Mouse (Mus musculus) embryo, embryonic 10 days (tissue): Measurements from ENCODE around the gene Sec14l4.

Experiments used
- DNase-seq: peaks from one replicate; pipeline ENCODE4 v3.0.0-alpha.2; 2015; ENCODE audit warnings: low spot score

The Sec14l4 gene

DNA sequence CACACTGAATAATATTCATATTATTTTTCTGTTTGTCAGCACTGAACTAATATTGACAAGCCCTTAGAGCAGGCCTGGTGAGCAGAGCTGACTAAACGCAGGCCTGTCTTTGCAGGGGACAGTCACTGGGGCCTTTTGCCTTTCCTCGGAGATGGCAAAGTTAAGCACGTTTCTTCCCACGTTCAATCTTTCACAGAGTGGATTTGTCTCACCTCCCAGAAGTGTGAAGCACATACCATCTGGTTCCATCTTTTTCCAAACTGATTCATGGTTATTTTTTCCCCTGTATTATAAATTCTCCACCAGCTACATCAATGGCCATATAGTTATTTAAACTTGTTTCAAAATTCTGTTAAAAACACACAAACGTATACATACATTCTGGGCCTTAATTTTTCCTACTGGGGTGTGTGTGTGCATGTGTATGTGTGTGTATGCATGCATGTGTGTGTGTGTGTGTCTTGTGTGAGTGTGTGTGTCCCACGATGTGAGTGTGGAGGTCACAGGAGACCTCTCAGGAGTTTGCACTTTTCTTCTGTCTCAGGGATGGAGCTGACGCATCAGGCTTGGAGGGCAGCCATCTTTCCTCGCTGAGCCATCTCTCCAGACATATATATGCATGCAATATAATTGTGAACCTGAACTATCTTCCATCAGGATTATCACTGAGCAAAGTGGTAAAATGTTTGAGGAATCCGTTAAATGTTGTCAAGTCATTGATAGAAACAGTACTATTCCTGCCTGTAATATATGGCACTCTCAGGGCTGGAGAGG lies 3.5 kb upstream of the Sec14l4 start:
- DNase-seq: no peak

DNA sequence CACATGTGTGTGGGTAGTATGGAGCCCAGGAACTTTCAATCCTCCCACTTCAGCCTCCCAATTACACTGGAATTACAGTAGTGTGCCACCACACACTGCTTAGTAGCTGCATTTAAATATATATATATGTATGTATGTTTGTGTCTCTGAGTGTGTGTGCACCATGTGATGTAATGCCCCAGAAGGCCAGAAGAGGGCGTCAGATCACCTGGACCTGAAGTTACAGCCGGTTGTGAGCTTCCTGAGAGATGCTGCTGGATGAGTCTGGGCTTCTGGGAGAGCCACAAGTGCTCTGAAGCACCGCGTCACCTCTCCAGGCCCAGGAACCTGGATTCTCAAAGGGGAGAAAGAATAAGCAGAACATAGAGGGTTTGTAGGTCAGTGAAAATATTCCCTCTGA lies 1.9 kb upstream of the Sec14l4 start:
- no peak for DNase-seq

DNA sequence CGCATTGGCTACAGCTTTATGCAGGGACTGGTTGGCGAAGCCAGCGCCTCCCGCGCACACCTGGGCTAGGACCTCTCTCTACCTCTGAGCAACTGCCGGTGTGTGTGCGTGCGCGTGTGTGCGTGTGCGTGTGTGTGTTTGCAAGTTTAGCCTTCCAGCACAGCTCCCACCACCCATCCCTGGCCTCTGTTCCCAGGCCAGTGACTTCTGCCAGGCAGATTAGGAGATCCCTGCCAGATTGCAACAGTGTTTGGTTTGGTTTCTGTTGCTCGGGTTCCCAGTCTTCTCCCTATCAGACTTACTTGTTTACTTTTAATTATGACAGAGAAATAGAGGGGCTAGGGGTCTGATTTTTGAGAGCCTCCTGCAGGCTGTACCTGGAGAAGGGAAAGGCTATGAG lies 699 bp downstream of the Sec14l4 start:
- DNase-seq: no peak

DNA sequence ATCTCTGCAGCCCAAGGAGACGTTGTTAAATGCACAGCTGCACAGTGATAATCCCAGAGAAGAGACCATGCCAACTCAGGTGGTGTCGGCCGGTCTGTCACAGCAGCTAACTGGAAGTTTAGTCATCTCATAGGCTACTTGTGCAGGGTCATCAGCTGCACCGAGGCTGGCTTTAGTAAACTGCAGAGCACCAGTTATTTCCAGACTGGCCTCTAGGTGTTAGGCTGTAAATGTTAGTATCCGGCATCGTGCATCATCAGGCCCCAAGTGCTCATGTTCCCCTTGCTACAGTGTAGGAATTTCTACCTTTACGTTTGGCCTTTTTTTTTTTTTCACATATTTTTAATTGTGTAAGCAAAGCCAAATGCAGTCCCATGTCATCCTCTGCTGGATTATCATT lies 2.2 kb downstream of the Sec14l4 start:
- DNase-seq: no peak

DNA sequence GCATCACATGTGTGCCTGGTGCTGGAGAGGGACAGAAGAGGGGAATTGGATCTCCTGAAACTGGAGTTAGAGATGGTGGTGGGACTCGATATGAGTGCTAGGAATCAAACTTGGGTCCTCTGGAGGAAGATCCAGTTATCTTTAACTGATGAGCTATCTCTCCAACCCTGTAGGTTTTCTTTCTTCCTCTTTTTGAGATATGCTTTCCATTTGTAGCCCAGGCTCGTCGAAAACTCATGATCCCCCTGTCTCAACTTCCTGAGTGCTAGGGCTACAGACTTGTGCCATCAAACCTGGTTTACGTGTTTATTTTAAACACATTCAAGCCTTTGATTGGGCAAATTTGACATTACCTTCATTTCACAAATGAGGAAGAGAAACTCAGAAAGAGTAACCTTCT lies 2.9 kb downstream of the Sec14l4 start:
- DNase-seq: no peak

DNA sequence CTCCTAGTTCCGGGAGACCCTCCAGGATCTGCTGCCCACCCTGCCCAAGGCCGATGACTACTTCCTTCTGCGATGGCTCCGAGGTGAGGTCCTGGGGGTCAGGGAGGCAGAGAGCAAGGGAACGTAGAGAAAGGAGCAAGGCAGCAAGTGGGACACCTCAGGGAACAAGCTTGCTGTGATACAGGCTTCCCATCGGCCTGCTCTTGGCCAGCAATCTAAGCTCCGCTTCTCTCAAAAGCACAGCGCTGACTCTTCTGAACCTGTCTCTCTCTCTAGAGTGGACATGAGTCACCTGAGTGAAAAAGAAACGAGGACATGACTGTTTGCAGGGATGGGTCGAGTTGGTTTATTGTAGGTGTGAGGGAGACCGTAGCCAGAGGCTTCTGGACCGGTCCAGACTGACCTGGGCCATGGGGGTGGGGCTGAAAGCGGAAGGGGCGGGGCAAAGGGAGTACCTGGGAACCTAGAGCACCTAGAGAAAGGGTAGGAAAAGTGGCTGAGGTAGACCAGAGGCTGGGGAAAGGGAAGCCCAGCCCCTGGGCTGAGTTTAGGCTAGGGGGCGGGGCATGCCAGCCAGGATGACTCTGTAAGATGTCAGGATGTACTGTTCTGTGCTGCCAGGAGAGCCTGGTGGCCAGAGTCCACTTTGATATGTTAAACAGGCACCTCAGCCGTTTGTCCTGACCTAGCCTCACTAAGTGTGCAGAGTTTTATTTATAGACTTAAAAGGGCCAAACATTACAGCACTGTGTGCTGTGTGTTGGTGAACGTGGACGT lies 4.0 kb downstream of the Sec14l4 start:
- no peak for DNase-seq

DNA sequence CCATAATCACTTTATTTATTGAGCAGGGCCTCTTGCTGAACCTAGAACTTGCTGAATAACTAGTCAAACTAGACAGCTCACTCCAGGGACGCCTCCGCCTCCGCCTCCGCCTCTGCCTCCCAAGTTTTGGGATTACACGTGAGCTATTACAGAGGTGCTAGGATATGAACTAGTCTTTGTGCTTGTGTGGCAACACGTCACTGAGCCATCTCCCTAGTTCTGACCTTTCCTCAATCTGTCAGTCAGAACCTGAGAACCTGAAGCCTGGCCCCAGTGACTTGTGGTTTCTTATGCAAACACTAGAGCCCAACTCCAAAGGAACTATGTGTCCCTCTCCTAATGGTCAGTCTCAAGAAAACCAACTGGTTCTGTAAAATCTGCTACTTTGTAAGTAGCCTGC lies 4.7 kb downstream of the Sec14l4 start:
- DNase-seq: no peak

DNA sequence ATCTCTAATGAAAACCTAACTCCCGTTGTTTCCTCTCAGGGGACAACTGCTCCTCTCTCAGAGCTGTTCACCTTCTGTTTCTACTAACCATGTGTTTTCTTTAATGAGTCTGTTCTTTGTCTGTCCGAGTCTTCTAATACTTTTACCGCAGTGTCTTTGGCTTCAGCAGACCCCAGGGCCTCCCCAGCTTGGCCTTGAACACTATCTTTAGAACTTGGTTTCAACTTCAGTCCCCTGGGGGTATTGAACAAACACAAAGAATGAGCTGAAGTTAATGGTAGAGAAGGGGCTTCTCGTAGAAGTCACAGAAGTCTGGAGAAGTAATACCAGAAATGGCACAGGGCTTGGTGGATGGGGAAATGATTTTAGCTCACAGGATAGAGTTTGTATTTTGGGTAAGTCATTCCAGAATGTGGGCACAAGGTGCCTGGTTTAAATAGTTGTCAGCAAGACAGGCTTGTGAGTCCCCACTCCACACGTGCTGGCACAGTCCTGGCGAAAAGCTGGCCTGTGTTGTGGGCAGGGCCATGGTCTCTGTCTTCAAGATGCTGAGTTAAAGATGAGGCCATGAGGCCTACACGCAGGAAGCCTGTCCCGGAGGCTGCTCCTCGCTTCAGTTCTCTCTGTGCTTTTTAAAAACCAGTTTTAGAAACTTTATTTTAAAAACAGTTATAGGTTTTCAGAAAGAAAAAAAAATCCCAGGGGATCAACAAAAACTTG lies 5.3 kb downstream of the Sec14l4 start:
- no peak for DNase-seq

DNA sequence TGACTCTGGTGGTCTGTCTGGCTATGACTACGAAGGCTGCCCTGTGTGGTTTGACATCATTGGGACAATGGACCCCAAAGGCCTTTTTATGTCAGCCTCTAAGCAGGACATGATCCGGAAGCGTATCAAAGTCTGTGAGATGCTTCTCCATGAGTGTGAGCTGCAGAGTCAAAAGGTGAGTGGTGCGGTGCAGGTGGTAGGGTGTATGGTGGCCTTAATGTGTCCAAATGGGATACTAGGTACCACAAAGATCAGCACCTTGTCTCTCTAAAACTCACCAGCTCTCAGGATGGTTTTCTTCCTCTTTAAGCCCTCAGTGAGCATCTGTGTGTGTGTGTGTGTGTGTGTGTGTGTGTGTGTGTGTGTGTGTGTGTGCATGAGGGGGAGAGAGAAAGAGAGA lies 8.7 kb downstream of the Sec14l4 start:
- no peak for DNase-seq

DNA sequence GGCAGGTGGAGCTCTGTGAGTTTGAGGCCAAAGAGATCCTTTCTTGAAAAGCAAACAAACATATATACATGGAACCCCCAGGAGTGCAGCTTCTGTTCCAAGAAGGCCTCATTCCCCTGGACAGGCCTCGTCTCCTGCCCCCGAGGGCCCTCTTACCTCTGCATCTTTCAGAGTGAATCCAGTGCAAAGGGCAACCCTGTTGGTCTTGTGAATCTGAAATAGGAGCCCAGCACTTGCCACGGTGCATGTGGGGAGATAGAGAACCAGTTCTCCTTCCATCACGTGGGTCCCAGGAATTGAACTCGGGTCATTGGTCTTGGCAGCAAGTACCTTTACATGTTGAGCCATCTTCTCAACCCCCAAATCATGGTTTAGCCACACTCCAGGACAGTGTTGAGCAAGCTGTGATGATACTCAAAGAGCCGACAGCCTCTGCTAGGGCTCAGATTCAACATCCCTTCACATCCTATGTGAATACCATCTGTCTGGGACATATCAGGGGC lies 9.9 kb downstream of the Sec14l4 start:
- DNase-seq: no peak

DNA sequence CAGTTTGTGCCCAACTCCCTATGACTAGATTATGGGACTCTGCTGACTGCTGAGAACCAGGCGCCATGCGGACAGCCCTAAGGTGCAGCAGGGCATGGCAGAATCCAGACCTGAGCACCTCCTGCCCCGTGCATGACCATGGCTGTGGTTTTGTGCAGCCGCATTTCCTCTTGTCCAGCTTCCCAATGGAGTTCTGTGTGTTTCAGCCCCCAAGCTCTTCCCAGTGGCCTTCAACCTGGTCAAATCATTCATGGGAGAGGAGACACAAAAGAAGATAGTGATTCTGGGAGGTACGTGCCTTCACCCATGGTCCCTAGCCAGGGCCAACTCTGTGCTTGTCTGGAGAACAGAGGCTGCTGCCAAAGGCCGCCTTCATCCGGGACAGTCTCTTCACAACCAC lies 11.8 kb downstream of the Sec14l4 start:
- DNase-seq: no peak

DNA sequence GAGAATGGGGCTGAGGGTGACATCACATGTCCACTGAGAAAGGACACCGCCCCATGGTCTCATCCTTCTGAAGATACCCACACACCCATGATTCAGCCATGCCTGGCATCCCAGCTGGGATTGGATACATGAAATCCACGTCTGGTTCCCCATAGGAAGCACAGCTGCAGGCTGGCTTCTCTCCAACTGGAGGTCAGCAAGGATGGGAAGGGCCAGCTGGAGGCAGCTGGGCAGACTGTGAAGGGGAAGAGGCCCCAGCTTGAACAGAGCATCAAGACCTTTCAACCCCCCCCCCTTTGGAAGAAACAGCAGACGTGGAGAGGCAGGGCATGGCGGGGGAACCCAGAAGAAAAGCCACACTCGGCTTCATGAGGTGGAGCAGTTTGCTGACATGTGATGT lies 15.3 kb downstream of the Sec14l4 start:
- DNase-seq: no peak

DNA sequence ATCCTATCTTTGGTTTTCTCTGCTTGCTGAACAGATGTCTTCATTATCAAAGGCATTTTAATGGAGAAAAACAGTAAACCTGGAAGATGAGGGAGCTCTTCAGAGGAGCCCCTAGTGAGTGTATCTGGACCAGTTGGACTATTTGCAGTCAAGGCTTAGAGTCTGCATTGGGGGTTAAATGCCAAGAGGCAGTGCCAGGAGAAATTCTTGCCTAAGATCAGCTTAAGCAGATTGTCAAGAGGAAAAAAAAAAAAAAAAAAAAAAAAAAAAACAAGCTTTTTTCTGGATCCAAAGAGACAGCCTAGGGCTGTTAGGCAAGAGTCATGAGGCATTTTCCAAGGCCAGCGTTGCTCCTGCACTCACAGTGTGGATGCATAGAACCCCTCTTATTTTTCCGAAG lies 16.5 kb downstream of the Sec14l4 start:
- DNase-seq: no peak

DNA sequence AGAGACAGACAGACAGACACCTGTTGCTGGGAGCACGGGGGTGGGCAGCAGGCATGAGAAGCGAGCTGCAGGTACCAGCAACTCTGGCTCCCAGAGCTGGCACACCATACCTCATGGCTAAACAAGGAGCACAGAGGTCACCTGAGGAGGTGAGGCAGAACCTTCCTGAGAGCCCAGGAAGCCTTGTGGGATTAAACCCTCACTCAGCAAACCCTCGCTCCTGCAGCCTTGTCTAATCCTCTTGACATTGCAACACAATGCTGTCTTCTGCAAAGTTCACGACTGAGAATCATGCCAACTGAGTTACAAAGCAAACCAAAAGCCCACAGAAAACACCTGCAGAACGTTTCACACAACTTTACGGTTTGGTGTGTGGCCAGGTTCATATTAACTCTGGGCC lies 17.2 kb downstream of the Sec14l4 start:
- no peak for DNase-seq

DNA sequence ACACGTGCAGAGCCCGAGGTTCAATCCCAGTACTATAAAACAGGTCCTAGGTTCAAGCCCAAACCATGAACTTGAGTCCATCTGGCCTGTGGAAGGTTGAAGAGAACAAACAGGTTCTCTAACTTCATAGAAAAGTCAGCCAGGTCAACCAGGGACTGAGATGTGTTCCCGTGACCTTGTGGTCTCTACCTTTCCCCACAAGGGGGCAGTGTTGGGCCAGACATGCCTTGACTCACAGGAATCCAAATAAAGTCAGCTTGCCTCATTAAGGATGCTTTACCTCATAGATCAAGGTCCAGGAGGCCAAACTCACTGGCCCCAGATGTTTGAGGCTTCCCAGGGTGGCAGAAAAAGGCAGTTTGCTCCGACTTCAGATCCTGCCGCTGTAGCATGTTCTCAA lies 22.3 kb downstream of the Sec14l4 start:
- peak; percentile 88 for DNase-seq

DNA sequence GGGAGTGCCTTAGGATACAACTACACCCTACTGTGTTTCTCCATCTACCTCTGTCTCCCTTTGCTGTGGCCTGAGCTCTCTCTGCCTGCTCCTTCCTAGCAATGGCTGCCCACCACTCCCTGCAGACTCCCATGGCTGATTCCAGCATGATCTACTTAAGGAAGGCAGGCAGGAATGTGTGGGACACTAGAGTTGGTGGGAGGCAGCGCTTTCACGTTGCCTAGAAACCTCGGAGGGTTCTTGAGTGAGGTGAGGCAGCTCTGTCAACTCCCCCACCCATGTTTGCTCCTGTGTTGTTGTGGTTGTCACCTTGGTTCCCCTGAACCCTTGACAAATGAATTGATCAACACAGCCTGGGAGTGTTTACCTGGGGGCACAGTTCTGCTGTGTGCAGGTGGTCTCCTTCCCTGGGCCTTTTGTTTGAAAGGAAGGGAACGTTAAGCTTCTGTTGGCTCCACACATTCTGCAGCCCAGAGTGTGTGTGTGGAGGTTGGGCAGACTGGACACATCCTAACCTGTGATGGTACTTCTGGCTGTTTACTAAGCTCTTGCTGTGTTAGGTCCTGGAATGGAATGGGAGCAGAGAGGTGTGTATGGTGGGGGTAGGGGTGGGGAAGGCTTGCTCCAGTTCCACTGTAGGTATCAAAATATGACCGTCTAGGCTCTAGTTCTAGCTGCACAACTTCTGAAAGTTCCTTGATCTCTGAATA lies 29.8 kb downstream of the Sec14l4 start:
- DNase-seq: no peak

DNA sequence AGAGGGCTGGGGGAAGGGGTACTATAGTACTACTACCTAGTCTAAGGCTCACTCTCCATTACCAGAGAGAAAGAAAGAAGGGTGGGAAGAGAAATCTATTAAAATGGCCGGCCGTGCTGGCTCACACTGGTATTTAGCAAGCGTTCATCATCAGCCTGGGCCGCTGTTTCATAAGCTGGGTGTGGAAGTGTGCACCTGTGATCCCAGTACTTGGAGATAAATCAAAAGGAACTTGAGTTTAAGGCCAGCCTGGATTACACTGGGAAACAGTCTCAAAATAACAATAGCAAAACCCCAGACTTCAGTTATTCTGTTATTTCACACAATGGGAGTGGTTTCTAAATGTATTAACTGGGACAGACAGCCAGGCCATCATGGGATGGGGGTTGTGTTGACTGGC lies 31.3 kb downstream of the Sec14l4 start:
- DNase-seq: no peak

DNA sequence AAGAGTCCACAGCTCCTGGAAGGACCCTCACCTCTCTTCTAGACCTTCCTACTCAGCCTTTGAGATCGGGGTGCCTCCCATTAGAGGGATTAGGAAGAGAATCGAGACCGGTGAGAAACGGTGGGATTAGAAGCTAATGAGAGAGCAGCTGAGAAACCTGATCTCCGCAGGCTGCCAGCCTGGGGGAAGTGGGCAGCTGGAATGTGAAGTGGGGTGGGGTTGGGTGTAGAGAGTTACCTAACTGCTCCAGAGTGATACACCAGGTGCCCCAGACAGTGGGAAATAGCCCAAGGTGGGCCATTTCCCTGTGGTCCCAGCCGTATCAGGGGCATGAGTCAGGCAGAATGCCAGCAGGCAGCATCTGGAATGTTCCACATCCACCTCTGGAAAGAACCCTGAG lies 31.7 kb downstream of the Sec14l4 start:
- DNase-seq: no peak

DNA sequence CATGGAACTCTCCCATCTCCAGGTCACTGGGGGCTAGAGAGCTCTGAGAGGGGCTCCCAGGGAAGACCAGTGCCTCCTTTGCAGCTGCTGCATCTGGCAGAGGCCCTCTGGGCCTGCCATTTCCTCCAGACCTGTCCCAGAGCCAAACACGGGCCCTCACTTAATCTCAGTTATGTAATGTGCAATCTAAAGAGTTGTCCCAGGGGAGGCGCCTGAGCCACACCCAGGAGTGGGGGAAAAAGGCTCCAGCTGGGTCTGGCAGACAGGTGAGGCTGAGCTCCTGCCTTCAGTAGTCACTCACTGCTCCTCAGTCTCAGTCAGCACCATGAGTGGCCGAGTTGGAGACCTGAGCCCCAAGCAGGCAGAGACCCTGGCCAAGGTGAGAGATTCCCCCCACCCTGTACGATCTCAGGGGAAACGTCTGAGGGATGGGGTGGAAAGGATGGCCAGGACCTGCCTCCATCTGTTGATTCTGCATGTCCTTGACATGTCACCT lies 33.4 kb downstream of the Sec14l4 start, which contains the start of gene Sec14l3:
Gene Sec14l3 (plus strand): TSS at position 215 of the 496 bp plus-strand sequence.
- DNase-seq: no peak

DNA sequence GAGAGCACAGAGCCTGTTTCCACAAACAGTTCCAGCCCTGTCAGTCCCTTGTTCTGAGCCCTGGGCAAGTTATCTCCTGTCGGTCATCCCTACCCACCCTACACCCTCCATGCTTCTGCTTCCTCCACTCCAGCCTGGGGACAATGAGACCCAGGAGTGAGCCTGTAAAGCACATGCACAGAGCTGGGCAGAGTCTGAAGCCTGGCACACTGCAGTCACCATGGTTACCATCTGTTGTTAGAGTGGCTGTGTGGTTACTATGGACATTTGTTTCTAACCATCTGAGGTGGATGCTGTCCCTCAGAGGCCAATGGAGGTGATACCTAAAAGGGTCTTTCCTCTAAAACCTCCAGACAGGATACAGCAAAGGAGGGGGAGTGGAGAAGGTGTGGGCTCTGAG lies 38.4 kb downstream of the Sec14l4 start:
- no peak for DNase-seq

DNA sequence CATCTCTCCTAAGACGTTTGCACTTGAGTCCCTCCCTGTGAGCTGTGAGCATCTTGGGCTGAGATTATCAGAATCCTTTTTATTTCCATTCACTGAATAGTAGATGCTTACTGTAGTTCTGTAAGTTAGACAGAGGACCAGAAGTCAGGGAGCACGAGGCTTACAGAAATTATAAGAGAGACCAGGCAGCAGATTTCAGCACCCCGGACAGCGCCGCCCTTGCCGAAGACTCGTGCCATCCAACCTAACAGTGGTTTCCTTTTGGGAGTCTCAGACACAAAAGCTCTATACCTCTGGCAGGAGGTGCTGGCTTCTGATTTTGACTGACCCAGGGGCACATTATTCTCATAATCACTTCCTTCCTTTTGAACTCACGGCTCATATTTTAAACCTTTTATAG lies 45.4 kb downstream of the Sec14l4 start:
- peak; percentile 76 for DNase-seq
